In the genomic region with DNA sequence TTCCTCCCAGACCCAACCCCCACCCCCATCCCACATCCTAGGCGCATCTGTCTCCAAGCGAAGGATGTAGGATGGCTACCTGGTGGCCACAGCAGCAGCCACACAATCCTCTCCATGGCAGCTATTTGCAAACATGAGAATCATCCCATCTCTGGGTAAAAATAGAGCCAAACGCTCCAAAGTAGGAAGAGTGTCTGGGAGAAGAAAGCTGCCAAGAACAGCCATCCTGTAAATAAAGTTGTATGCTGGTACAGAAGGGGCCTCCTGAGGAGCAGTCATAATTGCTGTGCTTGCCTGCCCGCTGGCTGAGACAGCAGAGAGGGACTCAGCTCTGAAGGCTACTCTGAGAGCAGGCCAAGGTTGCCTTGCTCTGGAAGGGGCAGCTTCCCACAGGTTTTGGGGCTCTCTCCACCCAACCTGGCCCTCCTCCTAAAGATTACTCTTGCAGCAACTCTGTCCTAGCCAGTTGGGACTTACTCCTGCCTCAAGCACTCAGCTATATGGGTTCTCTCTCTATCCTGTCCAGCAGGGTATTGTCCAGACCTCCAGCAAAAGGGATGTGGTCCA, we compare ENCODE assay signal across 27 mouse cellular contexts. TPM values are rescaled to one million over a fixed set of nuclear protein-coding genes. Genes with fewer than 3 reads are reported as not detected.
DNase-seq lines count a peak whose midpoint lies in the region; TF ChIP-seq lines count a peak whose summit lies in the region.
"Had no signal": no experiment of that assay in that cellular context is flagged by ENCODE, and none has a peak within 500 bp of the region (broad histone marks: within the 10 kb centered on the region; RNA-seq: fewer than 3 reads in every experiment).

No protein-coding gene starts in this region.

- no peak for TF ChIP-seq CTCF in left cerebral cortex, adult 2 months (IDR thresholded peaks at IDR 0.05)

- H3K4me3 ChIP-seq in left cerebral cortex, adult 2 months: no peak overlapping the region
- H3K4me3 ChIP-seq: embryonic facial prominence, embryonic 15.5 days; heart, adult 2 months; intestine, embryonic 15.5 days; limb, embryonic 15.5 days; myocyte; neural tube, embryonic 13.5 days; stomach, embryonic 15.5 days had no signal

- peak; percentile 37 for DNase-seq in adrenal gland, postnatal 25 days
- no peak for DNase-seq in adrenal gland, adult 18-20 months (ENCODE audit: low spot score in 2 of 2)
- no peak for DNase-seq in left cerebral cortex, adult 2 months (ENCODE audit: extremely low spot score in 1 of 2, low spot score in 2 of 2)
- DNase-seq in left cerebral cortex, adult 9 months (ENCODE audit: low spot score in 2 of 2): no peak
- peak; percentile 74 for DNase-seq in brain, adult 2 months (ENCODE audit: low read depth, low spot score)
- peak; percentile 13 for DNase-seq in left cerebral cortex, postnatal 4 days
- DNase-seq in spleen, postnatal 4 days (ENCODE audit: low spot score in 2 of 2): no peak
- DNase-seq: cerebellum, adult 11-12 months; cerebellum, postnatal 25 days; embryo, embryonic 11 days; gastrocnemius, postnatal 14 days; heart, adult 2 months; heart, postnatal 36 days; kidney, adult 8-10 months; kidney, postnatal 10 days; lung, embryonic 14.5 days; lung, postnatal 4 days; retina, postnatal 1 day; right cerebral cortex, postnatal 4 days had no signal

- intact Hi-C loops in left cerebral cortex, adult 2 months (cut with DNase I): loop anchor here (5.0 kb wide), 1 partner anchor 195 kb away; no protein-coding TSS in a partner anchor
- intact Hi-C loops in left cerebral cortex, postnatal 4 days (cut with DNase I): no loop called here

- peak overlapping the region; percentile 28; the same call in 1 of the 2 replicates for H3K27ac ChIP-seq in left cerebral cortex, adult 2 months
- H3K27ac ChIP-seq: embryonic facial prominence, embryonic 15.5 days; heart, adult 2 months; hindbrain, embryonic 14.5 days; intestine, embryonic 15.5 days; limb, embryonic 15.5 days; liver, embryonic 14.5 days; neural tube, embryonic 13.5 days; stomach, embryonic 15.5 days had no signal

RNA-seq across cellular contexts. Expression of a gene that starts 33.2 kb away (rescaled TPM):
- 63.4 and 70.3 TPM in 2 replicates for total RNA-seq in adrenal gland, postnatal 25 days (2021)
- 10 to 100 TPM; 34.6 to 60.6 TPM for total RNA-seq in adrenal gland, adult 18-20 months (2021)
- 10 to 100 TPM; 13.8 to 16.0 TPM for total RNA-seq in left cerebral cortex, adult 2 months (2021)
- total RNA-seq in left cerebral cortex, postnatal 4 days (2021): 1 to 10 TPM; 4.1 to 4.3 TPM

Comparison
In these comparisons a context has a peak if more than half of its experiments do, and no peak if none do; other contexts are left out.
1. DNase-seq: peak in adrenal gland, postnatal 25 days (single experiment), brain, adult 2 months (single experiment) and left cerebral cortex, postnatal 4 days (single experiment); none in adrenal gland, adult 18-20 months (0 of 2), left cerebral cortex, adult 2 months (0 of 2), left cerebral cortex, adult 9 months (0 of 2) and spleen, postnatal 4 days (0 of 2).